Comparison of ENCODE assay signal across 27 mouse cellular contexts in genomic region chr9:70365915-70366314, GRCm38 (mm10). TPM values are rescaled to one million over a fixed set of nuclear protein-coding genes. Genes with fewer than 3 reads are reported as not detected.
DNase-seq lines count a peak whose midpoint lies in the region; ATAC-seq and TF ChIP-seq lines count a peak whose summit lies in the region.
"Had no signal": no experiment of that assay in that cellular context is flagged by ENCODE, and none has a peak within 500 bp of the region (broad histone marks: within the 10 kb centered on the region; RNA-seq: fewer than 3 reads in every experiment).

No protein-coding gene starts in this region.

- H3K4me3 ChIP-seq in left cerebral cortex, adult 2 months: no peak overlapping the region
- H3K4me3 ChIP-seq in bone marrow macrophage, adult 2 months (ENCODE audit: insufficient read depth, low read length): no peak overlapping the region
- no peak overlapping the region for H3K4me3 ChIP-seq in cortical plate, adult 2 months (ENCODE audit: insufficient read depth, low read length)
- H3K4me3 ChIP-seq: embryonic facial prominence, embryonic 13.5 days; embryonic facial prominence, embryonic 15.5 days; erythroblast, embryonic 14.5 days; forebrain, embryonic 10.5 days; forebrain, embryonic 12.5 days had no signal

- DNase-seq in frontal cortex, postnatal 36 days (ENCODE audit: low spot score in 2 of 2): no peak
- no peak for DNase-seq in left cerebral cortex, adult 2 months (ENCODE audit: extremely low spot score in 1 of 2, low spot score in 2 of 2)
- DNase-seq in left cerebral cortex, adult 8-10 months (ENCODE audit: low spot score in 2 of 2): no peak
- DNase-seq in adrenal gland, postnatal 10 days: no peak
- no peak for DNase-seq in cerebellum, postnatal 10 days
- DNase-seq: adrenal gland, adult 8-10 months; adrenal gland, postnatal 25 days; B cell, adult 2 months; cerebellum, adult 11 months; cerebellum, adult 18-20 months; cerebellum, adult 8-10 months; cerebellum, adult 9-11 months; cerebellum, postnatal 25 days; embryo, embryonic 11 days had no signal

- H3K4me1 ChIP-seq in bone marrow macrophage, adult 2 months (ENCODE audit: control insufficient read depth, insufficient read depth, low read length): peaks cover 27% of the 10 kb centered on the region
- peaks cover 3% of the 10 kb centered on the region; the same call in 1 of the 2 replicates for H3K4me1 ChIP-seq in cortical plate, adult 2 months (ENCODE audit: control insufficient read depth, insufficient read depth, low read length)
- H3K4me1 ChIP-seq: embryonic facial prominence, embryonic 13.5 days; embryonic facial prominence, embryonic 15.5 days; forebrain, embryonic 10.5 days; forebrain, embryonic 12.5 days had no signal

- TF ChIP-seq POLR2A in bone marrow macrophage, adult 2 months (IDR thresholded peaks at IDR 0.05; ENCODE audit: borderline replicate concordance, low read depth, low read length): no peak
- TF ChIP-seq POLR2A in cortical plate, adult 2 months (IDR thresholded peaks at IDR 0.05; ENCODE audit: extremely low read depth, insufficient read depth, low read length): no peak

- peak overlapping the region; percentile 77 for H3K27ac ChIP-seq in left cerebral cortex, adult 2 months
- peak overlapping the region; percentile 79; the same call in 1 of the 2 replicates for H3K27ac ChIP-seq in bone marrow macrophage, adult 2 months (ENCODE audit: insufficient read depth, low read depth, low read length)
- peak overlapping the region; percentile 58 for H3K27ac ChIP-seq in cortical plate, adult 2 months (ENCODE audit: insufficient read depth, low read length)
- H3K27ac ChIP-seq: embryonic facial prominence, embryonic 13.5 days; embryonic facial prominence, embryonic 15.5 days; forebrain, embryonic 10.5 days; forebrain, embryonic 12.5 days had no signal

- intact Hi-C loops in left cerebral cortex, adult 2 months (cut with DNase I): loop anchor here (1.0 to 10.0 kb wide), 5 partner anchors 28 to 223 kb away; partner anchors contain the start of genes Fam81a and Myo1e

- TF ChIP-seq CTCF in left cerebral cortex, adult 2 months (IDR thresholded peaks at IDR 0.05): no peak
- no peak for TF ChIP-seq CTCF in bone marrow macrophage, adult 2 months (IDR thresholded peaks at IDR 0.05; ENCODE audit: low read depth, low read length)
- no peak for TF ChIP-seq CTCF in cortical plate, adult 2 months (IDR thresholded peaks at IDR 0.05; ENCODE audit: extremely low read depth, insufficient read depth, low read length)

- ATAC-seq in frontal cortex, adult (ENCODE audit: low TSS enrichment): peak; percentile 58
- ATAC-seq: activated CD4-positive, CD25-positive, alpha-beta regulatory T cell, adult 4 months; CD4-positive, CD25-positive, alpha-beta regulatory T cell, adult 4 months; forebrain, embryonic 14.5 days; forebrain, embryonic 16.5 days; Patski had no signal

RNA-seq across cellular contexts. Expression of gene Ccnb2, which starts 55.4 kb away (rescaled TPM):
- total RNA-seq in left cerebral cortex, adult 2 months (2021): 1 to 10 TPM; 1.7 to 1.9 TPM
- total RNA-seq in left cerebral cortex, adult 8-10 months (2022): under 1 TPM; 0.33 to 0.94 (median 0.81) TPM
- polyA plus RNA-seq in bone marrow macrophage, adult 2 months (2012; ENCODE audit: insufficient read depth, insufficient read length, missing spikeins): 60.0 and 61.3 TPM in 2 replicates
- 1.8 and 2.4 TPM in 2 replicates for polyA plus RNA-seq in cortical plate, adult 2 months (2012; rRNA removed)
- 10 to 100 TPM; 23.9 to 26.1 TPM for total RNA-seq in adrenal gland, postnatal 10 days (2021)

Comparison
In these comparisons a context has a peak if more than half of its experiments do, and no peak if none do; other contexts are left out.
1. RNA of gene Ccnb2, which starts 55.4 kb away (total RNA-seq): 23.9 to 26.1 TPM in adrenal gland, postnatal 10 days; 1.7 to 1.9 TPM in left cerebral cortex, adult 2 months and 0.33 to 0.94 TPM in left cerebral cortex, adult 8-10 months; every median in the first group is over 4 times any median in the second.
2. Peak in every context shown above with its lines, with median percentiles within 50 percentile points of each other: H3K27ac ChIP-seq.